Mouse (Mus musculus) NIH3T3 (cell line): ENCODE data around the gene Olfr1385.
A peak's percentile ranks its signal among the peaks of the same experiment; 100 is the strongest.
"Not testable (repeated sequence)": the region's sequence is repeated elsewhere in the genome, so short reads cannot be mapped to it uniquely, and the experiment has no call there.

Experiments
- DNase-seq: peaks from one replicate; pipeline ENCODE4 v3.0.0-alpha.2; 2012; ENCODE audit warnings: low read depth

The Olfr1385 gene

DNA sequence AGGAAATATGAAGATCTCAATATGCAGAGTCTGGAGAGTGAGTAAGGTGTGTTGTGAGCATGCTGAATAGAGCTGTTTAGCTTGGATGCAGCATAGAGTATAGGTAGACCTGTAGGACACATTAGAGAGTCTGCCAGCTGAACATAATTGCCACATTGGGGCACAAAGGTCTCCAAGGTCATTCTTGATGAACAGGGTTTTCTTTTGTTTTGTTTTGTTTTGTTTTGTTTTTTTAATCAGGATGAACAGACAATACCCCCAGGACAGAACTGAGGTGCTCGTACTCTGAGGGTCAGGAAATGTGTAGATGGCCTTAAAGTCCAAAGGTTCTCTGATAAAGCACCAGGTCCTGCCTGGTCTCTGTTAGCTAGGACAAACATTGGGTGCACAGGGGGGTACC lies at the start of gene Olfr1385:
TSS of gene Olfr1385 (plus strand) at position 301 of the 400 bp plus-strand sequence.
- DNase-seq = not testable (repeated sequence)

DNA sequence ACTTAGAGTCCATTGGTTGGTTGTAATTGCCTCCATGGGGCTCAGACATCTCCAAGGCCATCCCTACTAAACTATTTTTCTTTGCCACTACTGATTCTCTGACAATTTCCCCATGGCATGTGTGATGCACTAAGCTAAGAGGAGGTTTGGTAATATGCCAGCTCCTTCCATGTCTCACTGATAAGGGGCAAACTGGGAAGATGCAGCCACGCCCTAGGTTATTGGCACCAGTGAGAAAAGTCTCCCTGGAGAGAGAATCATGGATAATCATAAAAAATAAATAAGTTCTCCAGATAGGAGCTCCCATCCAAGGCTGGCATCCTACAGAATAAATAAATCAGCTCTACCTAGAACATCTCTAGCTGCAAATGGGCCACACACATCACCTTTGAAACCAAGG lies 33.8 kb upstream of the Olfr1385 start, which contains the start of gene Olfr1387:
TSS of gene Olfr1387 (plus strand) at position 301 of the 400 bp plus-strand sequence.
- no peak for DNase-seq

DNA sequence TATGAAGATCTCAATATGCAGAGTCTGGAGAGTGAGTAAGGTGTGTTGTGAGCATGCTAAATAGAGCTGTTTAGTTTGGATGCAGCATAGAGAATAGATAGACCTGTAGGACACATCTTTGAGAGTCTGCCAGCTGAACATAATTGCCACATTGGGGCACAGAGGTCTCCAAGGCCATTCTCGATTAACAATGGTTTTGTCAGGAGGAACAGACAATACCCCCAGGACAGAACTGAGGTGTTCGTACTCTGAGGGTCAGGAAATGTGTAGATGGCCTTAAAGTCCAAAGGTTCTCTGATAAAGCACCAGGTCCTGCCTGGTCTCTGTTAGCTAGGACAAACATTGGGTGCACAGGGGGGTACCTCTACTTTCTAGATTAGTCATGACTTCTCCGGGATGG lies 24.1 kb upstream of the Olfr1385 start, which contains the start of gene Olfr1386:
TSS of gene Olfr1386 (plus strand) at position 301 of the 400 bp plus-strand sequence.
- not testable (repeated sequence) for DNase-seq

DNA sequence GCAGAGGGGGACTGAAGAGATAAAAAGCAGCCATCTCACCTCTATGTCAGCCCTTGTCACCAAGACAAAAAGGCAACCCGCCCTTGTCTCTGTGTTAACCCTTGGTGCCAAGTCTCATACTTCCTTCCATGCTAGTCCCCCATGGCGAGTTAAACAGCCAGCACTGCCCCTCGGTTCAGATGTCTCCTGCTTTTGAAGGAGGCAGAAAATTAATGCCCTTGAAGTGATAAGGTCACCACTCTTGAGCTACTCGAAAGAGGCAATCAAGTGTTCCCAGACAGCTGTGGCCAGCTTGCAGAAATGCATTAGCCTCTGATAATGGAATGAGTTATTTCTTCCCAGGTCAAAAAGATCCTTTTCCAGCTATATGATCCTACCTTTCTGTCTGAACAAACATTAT lies 2.9 kb upstream of the Olfr1385 start:
- DNase-seq = no peak

GRCm38 (mm10) chr11:49518086-49518485 lies 29.2 kb downstream of the Olfr1385 start:
- DNase-seq = no peak

GRCm38 (mm10) chr11:49519348-49519747 lies 30.5 kb downstream of the Olfr1385 start, which contains the start of gene Olfr1383:
Gene Olfr1383 (plus strand): TSS chr11:49519648.
- no peak for DNase-seq

GRCm38 (mm10) chr11:49527947-49528346 lies 39.1 kb downstream of the Olfr1385 start, which contains the start of gene Olfr1382:
Gene Olfr1382 (plus strand): TSS chr11:49528247.
- DNase-seq = no peak

DNA sequence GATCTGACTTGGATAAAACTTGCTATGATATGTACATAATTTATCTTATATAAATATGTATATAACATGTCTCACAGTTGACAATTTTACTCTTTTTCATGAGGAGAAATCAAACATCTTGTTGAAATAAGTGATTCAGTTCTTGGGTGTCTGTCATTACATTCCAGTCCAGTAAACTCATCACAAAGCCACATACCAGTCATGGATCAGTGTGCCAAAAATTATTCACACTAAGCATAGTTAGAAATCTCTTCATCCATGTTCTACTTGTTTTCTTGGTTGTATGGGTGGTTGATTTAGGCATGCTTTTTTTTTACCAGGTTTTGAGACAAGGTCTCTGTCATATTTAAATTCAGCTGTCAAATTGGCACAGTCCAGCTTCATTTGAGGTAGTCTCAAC lies 43.9 kb downstream of the Olfr1385 start:
- DNase-seq = peak; percentile 7

GRCm38 (mm10) chr11:49536631-49537030 lies 47.8 kb downstream of the Olfr1385 start:
- DNase-seq = peak; percentile 24

DNA sequence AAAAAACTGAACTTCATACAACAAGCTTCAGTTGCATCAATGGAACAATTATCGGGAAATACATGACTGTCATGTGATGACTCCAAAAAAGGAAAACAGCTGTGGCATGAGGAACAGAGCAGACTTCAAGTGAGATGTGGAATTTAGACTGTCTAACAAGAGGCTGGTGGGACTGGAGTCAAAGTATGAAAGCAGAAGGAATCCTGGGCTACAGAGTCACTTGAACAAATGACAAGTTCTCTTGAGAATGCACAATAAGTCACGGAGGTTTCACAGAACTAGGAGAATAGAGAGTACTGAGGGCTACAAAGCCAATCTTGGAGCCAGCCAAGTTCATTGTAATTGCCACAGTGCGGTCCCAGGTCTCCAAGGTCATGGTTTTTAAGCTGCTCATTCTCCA lies 54.3 kb downstream of the Olfr1385 start, which contains the start of gene Olfr1381:
TSS of gene Olfr1381 (plus strand) at position 301 of the 400 bp plus-strand sequence.
- not testable (repeated sequence) for DNase-seq
